Mouse (Mus musculus) C2C12 (cell line): ENCODE measurements around the gene Trappc3l. TPM values are rescaled to one million over a fixed set of nuclear protein-coding genes. Genes with fewer than 3 reads are reported as not detected.

Source experiments
- H3K27me3 ChIP-seq: one replicate; pipeline ENCODE4 v1.6.1; 2011; ENCODE audit not compliant: control insufficient read depth, insufficient read depth, insufficient read length
- H3K36me3 ChIP-seq: one replicate; pipeline ENCODE4 v1.6.1; 2011; ENCODE audit not compliant: control insufficient read depth, insufficient read depth
- H3K4me3 ChIP-seq: one replicate; pipeline ENCODE4 v1.5.1; 2011; ENCODE audit warnings: mild to moderate bottlenecking, control low read depth; ENCODE audit not compliant: poor library complexity, insufficient read depth, severe bottlenecking
- H3K79me2 ChIP-seq: one replicate; pipeline ENCODE4 v1.6.1; 2011; ENCODE audit not compliant: control insufficient read depth, insufficient read depth
- H3K79me3 ChIP-seq: one replicate; pipeline ENCODE4 v1.6.1; 2011; ENCODE audit warnings: low read depth, control low read depth
- H3ac ChIP-seq: one replicate; pipeline ENCODE3; 2011; ENCODE audit warnings: low read depth; ENCODE audit not compliant: control insufficient read depth, insufficient read length
- CEBPB ChIP-seq: IDR thresholded peaks from one replicate; pipeline ENCODE4 v1.6.1; 2011; ENCODE audit warnings: low read depth, mild to moderate bottlenecking, control low read depth, moderate library complexity
- CTCF ChIP-seq: IDR thresholded peaks from one replicate; pipeline ENCODE4 v1.5.1; 2011; ENCODE audit not compliant: control insufficient read depth, insufficient read depth, insufficient read length
- FOSL1 ChIP-seq: IDR thresholded peaks from one replicate; pipeline ENCODE4 v1.8.0; 2011; ENCODE audit warnings: mild to moderate bottlenecking, low read length; ENCODE audit not compliant: poor library complexity, insufficient read depth, severe bottlenecking
- MAX ChIP-seq: IDR thresholded peaks from one replicate; pipeline ENCODE4 v1.6.1; 2011; ENCODE audit warnings: mild to moderate bottlenecking, control low read depth
- MYOD1 ChIP-seq: IDR thresholded peaks from one replicate; pipeline ENCODE4 v1.6.1; 2011; ENCODE audit warnings: low read depth; ENCODE audit not compliant: control insufficient read depth, insufficient read length
- MYOG ChIP-seq: IDR thresholded peaks from one replicate; pipeline ENCODE4 v1.6.1; 2011; ENCODE audit not compliant: control insufficient read depth, insufficient read length; ENCODE audit errors: extremely low read depth
- USF1 ChIP-seq: IDR thresholded peaks from one replicate; pipeline ENCODE4 v1.6.1; 2011; ENCODE audit warnings: low read depth, mild to moderate bottlenecking, control low read depth, moderate library complexity
- polyA plus RNA-seq: library from polyadenylated mRNA; unstranded; fragments of >200 nt; fragmentation: generic; extraction: Trizol; gene quantifications from one replicate; pipeline ENCODE4 v1.2.1, GENCODE M21; 2012; ENCODE audit warnings: missing spikeins

Gene Trappc3l
- polyA plus RNA-seq, 1 experiment = not detected

DNA sequence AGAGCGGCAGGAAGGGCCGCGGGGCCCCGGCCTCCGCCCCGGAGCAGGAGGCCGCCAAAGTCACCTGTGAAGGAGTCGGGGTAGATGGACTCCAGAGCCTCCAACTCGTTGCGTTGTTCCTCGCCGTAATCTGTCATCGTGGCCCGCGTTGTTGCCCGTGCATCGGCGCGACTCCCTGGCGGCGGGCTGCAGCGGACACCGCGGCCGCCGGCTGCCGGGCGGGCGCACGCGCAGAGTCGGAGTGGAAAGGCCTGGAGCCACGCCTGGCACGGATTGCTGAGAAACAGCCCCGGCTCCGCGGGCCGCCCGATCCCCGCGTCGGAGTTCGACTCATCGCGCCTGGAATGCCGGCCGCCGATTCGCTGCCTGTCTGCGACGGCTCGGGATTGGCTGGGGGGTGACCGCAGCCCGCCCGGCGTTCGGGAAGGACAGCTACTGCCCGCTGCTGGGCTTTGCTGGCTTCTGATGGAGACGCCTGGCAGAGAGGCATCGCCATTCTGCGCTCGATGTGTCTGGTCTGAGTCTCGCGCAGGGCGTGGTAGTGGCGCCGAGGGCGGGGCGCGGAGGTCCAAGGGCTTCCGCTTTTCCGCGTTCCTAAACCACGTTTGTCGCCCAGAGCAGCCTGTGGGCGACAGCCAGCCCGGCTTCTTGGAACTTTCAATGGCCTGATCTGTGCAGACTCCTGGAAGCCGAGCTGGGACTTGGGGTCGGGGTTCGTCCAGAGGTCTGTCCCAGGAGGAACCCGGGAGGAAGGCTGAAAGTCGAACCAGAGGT is 17.9 kb upstream of the Trappc3l start, which contains the start of gene Rwdd1:
TSS of gene Rwdd1 (minus strand) at position 323 of the 774 bp plus-strand sequence.
- H3K79me3 ChIP-seq = peaks cover 47% of the 10 kb centered on the region

DNA sequence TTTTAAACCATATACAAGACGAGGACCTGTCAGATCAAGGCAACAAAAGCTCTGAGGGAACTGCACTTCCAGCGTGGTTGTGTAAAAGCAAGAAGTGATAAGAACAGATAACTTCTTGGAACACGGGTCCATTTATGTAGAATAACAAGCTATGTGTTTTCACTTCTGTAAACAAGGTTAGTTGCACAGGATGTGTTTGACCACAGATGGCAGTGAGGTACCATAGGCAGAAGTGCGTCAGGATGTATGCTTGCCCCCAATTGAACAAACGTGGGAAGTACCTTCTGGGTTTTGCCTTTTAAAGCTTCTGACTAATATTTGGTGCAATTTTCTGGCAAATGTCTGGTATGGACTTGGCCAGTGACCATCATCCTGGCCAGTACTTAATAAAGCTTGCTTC is 7.1 kb upstream of the Trappc3l start:
- Histone ChIP-seq H3K4me3 (no peak overlapping the region), H3K79me3 (no peaks in the 10 kb centered on the region), H3K36me3 (no peaks in the 10 kb centered on the region), H3K27me3 (no peaks in the 10 kb centered on the region), H3K79me2 (no peaks in the 10 kb centered on the region), H3ac (no peak overlapping the region)
- TF ChIP-seq MYOG (no peak), CEBPB (no peak), MYOD1 (no peak), MAX (no peak), FOSL1 (no peak), USF1 (no peak)

More for the DNA sequence above, 17.9 kb upstream of the Trappc3l start, which contains the start of gene Rwdd1:
- Histone ChIP-seq H3K79me2 (peaks cover 49% of the 10 kb centered on the region), H3K36me3 (peaks cover 24% of the 10 kb centered on the region), H3K27me3 (no peaks in the 10 kb centered on the region), H3ac (peak within 1 kb of the TSS; percentile 89), H3K4me3 (peak within 1 kb of the TSS; percentile 96)
- no peak for TF ChIP-seq CTCF
- peak; percentile 76 for TF ChIP-seq MAX

DNA sequence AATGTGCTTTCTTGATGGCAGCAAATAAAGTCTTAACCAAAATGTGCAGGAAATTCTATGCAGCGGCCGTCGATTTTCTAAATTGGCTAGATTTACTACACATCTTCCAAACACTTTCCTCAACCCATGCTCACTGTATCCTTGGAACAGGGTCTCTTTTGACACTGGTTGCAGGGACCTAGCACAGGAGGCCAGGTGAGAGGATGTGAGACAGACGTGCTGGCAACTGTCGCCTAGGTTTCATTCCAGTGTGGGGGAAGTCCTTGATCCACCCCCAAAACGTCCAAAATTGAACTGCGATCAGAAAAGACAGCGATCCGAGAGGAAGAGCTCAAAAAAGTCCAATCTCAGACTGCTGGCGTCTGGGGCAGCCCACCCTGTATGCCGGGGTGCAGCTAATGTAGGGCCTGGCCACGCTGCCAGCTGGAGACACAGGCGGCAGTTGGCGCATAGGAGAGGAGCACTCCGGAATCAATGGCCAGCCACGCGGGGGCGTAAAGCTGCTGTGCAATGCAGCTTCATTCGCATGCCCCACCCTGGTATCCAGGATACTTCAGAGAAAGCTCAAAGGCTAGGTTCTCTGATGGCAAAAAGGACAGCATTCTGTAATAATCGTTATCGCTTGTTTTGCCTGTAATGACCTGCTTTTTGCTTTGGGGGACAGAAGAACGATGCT is 3.6 kb upstream of the Trappc3l start:
- Histone ChIP-seq H3K79me2 (no peaks in the 10 kb centered on the region), H3K36me3 (no peaks in the 10 kb centered on the region), H3K79me3 (no peaks in the 10 kb centered on the region), H3K4me3 (no peak overlapping the region), H3K27me3 (no peaks in the 10 kb centered on the region), H3ac (peak overlapping the region; percentile 32)
- no peak for TF ChIP-seq USF1
- peak; percentile 96 for TF ChIP-seq CTCF

DNA sequence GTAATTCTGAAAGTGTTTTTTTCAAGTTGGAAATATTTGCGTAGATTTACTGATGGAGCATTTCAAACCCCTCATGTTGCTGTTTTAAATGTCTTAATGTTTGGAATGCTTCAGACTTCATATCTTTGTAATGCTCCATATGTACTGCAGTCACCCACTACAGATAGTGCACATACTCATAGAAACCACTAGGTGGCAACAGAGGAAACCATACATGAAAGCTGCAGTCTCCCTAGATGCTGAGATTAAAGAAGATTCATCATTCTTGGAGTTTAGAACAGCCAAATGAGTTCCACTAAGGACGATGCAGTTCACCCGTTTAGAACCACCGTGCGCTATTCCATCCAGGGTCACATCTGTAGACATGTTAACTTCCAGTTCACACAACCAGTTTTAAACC is 810 bp upstream of the Trappc3l start:
- H3K36me3 ChIP-seq = no peaks in the 10 kb centered on the region
- H3K79me3 ChIP-seq = no peaks in the 10 kb centered on the region
- H3K79me2 ChIP-seq = no peaks in the 10 kb centered on the region
- H3ac ChIP-seq = no peak overlapping the region
- peak; percentile 33 for TF ChIP-seq CTCF
- no peak for TF ChIP-seq FOSL1
- no peak overlapping the region for H3K4me3 ChIP-seq
- H3K27me3 ChIP-seq = no peaks in the 10 kb centered on the region

- Histone ChIP-seq H3K27me3 (no peaks in the 10 kb centered on the region), H3K79me3 (no peaks in the 10 kb centered on the region), H3ac (no peak within 1 kb of the TSS), H3K36me3 (no peaks in the 10 kb centered on the region), H3K4me3 (no peak within 1 kb of the TSS), H3K79me2 (no peaks in the 10 kb centered on the region)
- no peak for TF ChIP-seq MYOD1
- no peak for TF ChIP-seq CTCF
- no peak for TF ChIP-seq FOSL1
- TF ChIP-seq MYOG = no peak
- TF ChIP-seq MAX = no peak
- no peak for TF ChIP-seq USF1
- no peak for TF ChIP-seq CEBPB
Observed at GRCm38 (mm10) chr10:34044210-34044609, 6.8 kb downstream of the Trappc3l start, which contains the start of gene Calhm4. TSS of gene Calhm4 (minus strand) at chr10:34044310.

DNA sequence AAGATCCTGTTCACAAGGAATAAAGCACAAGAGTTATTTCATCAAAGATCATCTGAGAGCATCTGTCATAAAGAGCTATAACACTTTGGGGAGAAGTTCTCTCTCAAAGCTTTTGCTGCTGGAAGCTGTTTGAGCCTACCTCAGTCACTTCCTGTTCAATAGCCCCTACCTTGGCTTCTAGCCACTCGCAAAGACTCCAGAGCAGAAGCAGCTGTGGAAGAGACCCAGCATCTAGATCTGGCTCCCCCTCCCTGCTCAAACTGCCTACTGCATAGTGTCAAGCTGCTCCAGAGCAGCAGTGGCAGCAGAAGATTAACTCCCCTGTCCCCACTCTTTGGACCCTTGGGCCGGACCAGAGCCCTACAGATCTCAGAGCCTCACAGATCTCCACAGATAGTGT is 16.6 kb downstream of the Trappc3l start:
- Histone ChIP-seq H3K4me3 (no peak overlapping the region), H3ac (no peak overlapping the region), H3K79me2 (no peaks in the 10 kb centered on the region), H3K36me3 (no peaks in the 10 kb centered on the region), H3K79me3 (no peaks in the 10 kb centered on the region), H3K27me3 (no peaks in the 10 kb centered on the region)
- TF ChIP-seq USF1 (no peak), MAX (no peak), CEBPB (no peak), FOSL1 (no peak), MYOD1 (no peak), MYOG (no peak), CTCF (no peak)
